Mouse (Mus musculus): ENCODE data around the gene Vmn1r17.
"Not testable (repeated sequence)": the region's sequence is repeated elsewhere in the genome, so short reads cannot be mapped to it uniquely, and the experiment has no call there.

The Vmn1r17 gene

GRCm38 (mm10) chr6:57363627-57364026 is at the start of gene Vmn1r17:
Gene Vmn1r17, minus strand, starts transcription at chr6:57363727.
- DNase-seq (ENCODE audit: low read depth, low spot score): no peak

GRCm38 (mm10) chr6:57403480-57403879 is 40.0 kb upstream of the Vmn1r17 start, which contains the start of gene Vmn1r19:
Gene Vmn1r19, plus strand, starts transcription at chr6:57403780.
- DNase-seq (ENCODE audit: low read depth, low spot score): not testable (repeated sequence)

- DNase-seq (ENCODE audit: low read depth, low spot score): no peak
Observed at GRCm38 (mm10) chr6:57395683-57396082, 32.2 kb upstream of the Vmn1r17 start, which contains the start of gene Vmn1r18. Gene Vmn1r18, minus strand, starts transcription at chr6:57395783.

GRCm38 (mm10) chr6:57367496-57367895 is 4.0 kb upstream of the Vmn1r17 start:
- DNase-seq (ENCODE audit: low read depth, low spot score): no peak

GRCm38 (mm10) chr6:57365866-57366265 is 2.3 kb upstream of the Vmn1r17 start:
- DNase-seq (ENCODE audit: low read depth, low spot score): not testable (repeated sequence)

GRCm38 (mm10) chr6:57356864-57357263 is 6.7 kb downstream of the Vmn1r17 start:
- no peak for DNase-seq (ENCODE audit: low read depth, low spot score)

- no peak for DNase-seq (ENCODE audit: low read depth, low spot score)
Observed at GRCm38 (mm10) chr6:57329394-57329793, 34.1 kb downstream of the Vmn1r17 start, which contains the start of gene Vmn1r16. Gene Vmn1r16, minus strand, starts transcription at chr6:57329494.

GRCm38 (mm10) chr6:57326176-57326575 is 37.4 kb downstream of the Vmn1r17 start:
- DNase-seq (ENCODE audit: low read depth, low spot score): no peak

Data from mesoderm, embryonic 11.5 days (tissue).